Mouse (Mus musculus) liver, embryonic 11.5 days (tissue): ENCODE measurements around the gene Tnfaip6. TPM values are rescaled to one million over a fixed set of nuclear protein-coding genes. Genes with fewer than 3 reads are reported as not detected.

Source experiments
- ATAC-seq: fragments of 200-750 bp; cut with Nextera tagmentation; replicated peaks from 2 replicates; pipeline ENCODE4 v1.8.0; 2017; ENCODE audit warnings: moderate number of reproducible peaks, mild to moderate bottlenecking, moderate TSS enrichment, moderate library complexity; ENCODE audit not compliant: low FRiP score
- DNase-seq: peaks from one replicate; pipeline ENCODE4 v3.0.0-alpha.2; 2017; ENCODE audit warnings: low spot score
- H3K27ac ChIP-seq: fragments of 300-500 bp; sonication (generic); 2 replicates; pipeline ENCODE4 v1.5.1; 2014; ENCODE audit warnings: mild to moderate bottlenecking, low read depth, low read length, control low read depth
- H3K27me3 ChIP-seq: fragments of 300-500 bp; sonication (generic); replicated peaks from 2 replicates; pipeline ENCODE4 v1.6.1; 2014; ENCODE audit warnings: low read length, mixed read lengths; ENCODE audit not compliant: control insufficient read depth, insufficient read depth
- H3K36me3 ChIP-seq: fragments of 300-500 bp; sonication (generic); 2 replicates; pipeline ENCODE4 v1.6.1; 2014; ENCODE audit warnings: mild to moderate bottlenecking, low read length, moderate library complexity, mixed read lengths; ENCODE audit not compliant: control insufficient read depth, insufficient read depth
- H3K4me1 ChIP-seq: fragments of 300-500 bp; sonication (generic); replicated peaks from 2 replicates; pipeline ENCODE4 v1.6.1; 2014; ENCODE audit warnings: low read length, mixed read lengths; ENCODE audit not compliant: control insufficient read depth, insufficient read depth
- H3K4me2 ChIP-seq: fragments of 300-500 bp; sonication (generic); 2 replicates; pipeline ENCODE4 v1.6.1; 2014; ENCODE audit warnings: mild to moderate bottlenecking, control low read depth, moderate library complexity
- H3K4me3 ChIP-seq: fragments of 300-500 bp; sonication (generic); 2 replicates; pipeline ENCODE4 v1.5.1; 2014; ENCODE audit warnings: low read depth, low read length, control low read depth
- H3K9ac ChIP-seq: fragments of 300-500 bp; sonication (generic); 2 replicates; pipeline ENCODE4 v1.6.1; 2014; ENCODE audit warnings: low read depth, low read length, control low read depth
- H3K9me3 ChIP-seq: fragments of 300-500 bp; sonication (generic); 2 replicates; pipeline ENCODE4 v1.6.1; 2016; ENCODE audit warnings: low read length, inconsistent platforms, mixed read lengths; ENCODE audit not compliant: control insufficient read depth
- WGBS: fragments of 180-500 bp; shearing (Covaris S2); extraction: QIAGEN DNeasy Blood & Tissue Kit; methylation state at CpG from one replicate; pipeline ENCODE4 v1.1.7; 2014; 5-methylcytosine and 5-hydroxymethylcytosine counted together
- polyA plus RNA-seq: library from polyadenylated mRNA; unstranded; fragments of >200 nt; fragmentation: Nextera tagmentation; extraction: Ambion mirVana; gene quantifications from 2 replicates; pipeline ENCODE4 v1.2.1, GENCODE M21; 2014

The Tnfaip6 gene
- polyA plus RNA-seq, 1 experiment from 2014 or later = 1.9 TPM

- Histone ChIP-seq H3K4me1 (no peaks in the 10 kb centered on the region), H3K27me3 (no peaks in the 10 kb centered on the region), H3K9me3 (no peaks in the 10 kb centered on the region), H3K4me3 (no peak overlapping the region), H3K36me3 (no peaks in the 10 kb centered on the region), H3K9ac (no peak overlapping the region), H3K27ac (no peak overlapping the region), H3K4me2 (no peak overlapping the region)
- no peak for ATAC-seq
- DNase-seq = no peak
Observed at GRCm38 (mm10) chr2:52057681-52058080, 19.9 kb downstream of the Tnfaip6 start.

DNA sequence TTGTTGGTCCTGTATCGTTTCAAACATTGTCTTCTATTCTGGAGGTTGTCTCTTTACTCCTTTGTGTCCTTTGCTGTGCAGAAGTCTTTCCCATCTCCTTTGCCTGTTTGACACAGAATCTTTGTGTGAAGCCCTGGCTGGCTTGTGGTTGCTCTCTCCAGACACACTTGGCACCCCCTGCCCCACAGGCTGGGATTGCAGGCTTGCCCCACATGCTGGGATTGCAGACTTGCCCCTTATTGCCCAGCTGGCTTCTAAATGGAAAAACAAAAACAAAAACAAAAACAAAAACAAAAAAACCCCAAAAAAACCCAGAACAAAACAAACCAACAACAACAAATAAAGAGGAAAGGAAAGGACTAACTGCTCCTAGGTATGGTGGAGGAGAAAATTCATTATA, 30.8 kb downstream of the Tnfaip6 start:
- Histone ChIP-seq H3K4me2 (no peak overlapping the region), H3K4me3 (no peak overlapping the region), H3K4me1 (peaks cover 3% of the 10 kb centered on the region), H3K9ac (no peak overlapping the region), H3K27me3 (no peaks in the 10 kb centered on the region), H3K27ac (no peak overlapping the region), H3K36me3 (no peaks in the 10 kb centered on the region), H3K9me3 (no peaks in the 10 kb centered on the region)
- no peak for DNase-seq
- 77% methylated on average over 1 of the region's 1 CpGs for WGBS
- no peak for ATAC-seq

GRCm38 (mm10) chr2:52070816-52071215, 33.0 kb downstream of the Tnfaip6 start:
- ATAC-seq = no peak
- Histone ChIP-seq H3K36me3 (peaks cover 7% of the 10 kb centered on the region; the same call in 1 of the 2 replicates), H3K27ac (no peak overlapping the region), H3K4me2 (no peak overlapping the region), H3K9ac (no peak overlapping the region), H3K9me3 (no peaks in the 10 kb centered on the region), H3K4me3 (no peak overlapping the region), H3K27me3 (no peaks in the 10 kb centered on the region), H3K4me1 (peaks cover 6% of the 10 kb centered on the region)
- 85% methylated on average over 5 of the region's 5 CpGs for WGBS
- DNase-seq = no peak

GRCm38 (mm10) chr2:52071241-52071991, 33.6 kb downstream of the Tnfaip6 start:
- Histone ChIP-seq H3K36me3 (peaks cover 11% of the 10 kb centered on the region; the same call in 1 of the 2 replicates), H3K27me3 (no peaks in the 10 kb centered on the region), H3K4me1 (peaks cover 6% of the 10 kb centered on the region), H3K9me3 (no peaks in the 10 kb centered on the region), H3K4me2 (peak overlapping the region; percentile 84), H3K4me3 (no peak overlapping the region), H3K9ac (no peak overlapping the region), H3K27ac (no peak overlapping the region)
- ATAC-seq (no peak), DNase-seq (no peak)
- WGBS = 59% methylated on average over 13 of the region's 13 CpGs

DNA sequence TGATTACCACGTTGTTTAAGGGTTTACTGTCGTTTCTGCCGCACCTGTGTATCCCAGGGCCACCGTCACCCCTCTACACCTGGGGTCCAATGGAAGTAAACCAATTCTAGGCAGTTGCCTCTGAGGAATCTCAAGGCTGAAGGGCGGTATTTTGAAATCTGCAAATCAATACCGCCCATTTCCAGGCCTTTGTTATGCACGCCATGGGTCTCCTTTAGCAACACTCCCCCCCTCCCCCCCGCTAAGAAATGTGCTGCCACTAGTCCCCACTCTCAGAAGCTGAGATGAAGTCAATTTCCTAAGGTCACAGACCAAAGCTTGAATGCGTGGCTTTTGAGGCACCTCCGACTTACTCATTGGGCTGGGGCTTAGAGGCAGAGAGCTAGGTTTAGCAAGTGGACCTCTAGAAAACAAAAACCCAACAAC, 34.3 kb downstream of the Tnfaip6 start:
- peaks cover 13% of the 10 kb centered on the region for H3K36me3 ChIP-seq
- peaks cover 6% of the 10 kb centered on the region for H3K4me1 ChIP-seq
- DNase-seq (no peak), ATAC-seq (peak; percentile 25)
- peak overlapping the region; percentile 99 for H3K9ac ChIP-seq
- no peaks in the 10 kb centered on the region for H3K9me3 ChIP-seq
- H3K27ac ChIP-seq = peak overlapping the region; percentile 87; the same call in 1 of the 2 replicates
- no peaks in the 10 kb centered on the region for H3K27me3 ChIP-seq
- peak overlapping the region; percentile 99 for H3K4me3 ChIP-seq
- H3K4me2 ChIP-seq = peak overlapping the region; percentile 84
- whole genome bisulfite sequencing = 9% methylated on average over 10 of the region's 10 CpGs

DNA sequence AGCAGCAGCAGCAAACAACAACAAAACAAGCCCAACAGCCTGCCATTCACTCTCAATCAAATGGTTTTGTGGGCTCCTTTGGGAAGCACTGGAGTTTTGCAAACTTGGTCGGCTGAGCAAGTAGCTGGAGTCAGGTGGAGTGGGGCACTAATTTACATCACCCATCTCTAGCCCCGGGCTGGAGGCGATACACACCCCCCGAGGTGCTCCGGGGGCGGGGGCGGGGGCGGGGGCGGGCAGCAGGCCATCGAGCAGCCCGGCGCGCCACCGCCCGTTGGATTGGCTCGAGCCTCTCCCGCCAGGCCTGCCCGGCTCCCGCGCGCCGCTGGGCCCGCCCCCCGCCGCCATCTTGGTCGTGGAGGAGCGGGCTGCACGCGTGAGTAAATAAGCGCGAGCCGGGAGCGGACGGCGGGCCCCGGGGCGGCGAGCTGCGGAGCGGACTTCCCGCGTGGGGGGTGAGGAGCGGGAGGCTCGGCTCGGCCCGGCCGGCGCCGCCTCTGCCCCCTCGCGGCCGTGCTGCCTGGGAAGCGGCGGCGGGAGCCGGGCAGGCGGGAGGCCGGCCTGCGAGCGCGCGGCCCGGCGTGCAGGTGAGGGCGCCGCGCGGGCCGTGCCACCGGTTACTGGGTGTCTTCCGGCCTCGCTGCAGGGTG, 34.8 kb downstream of the Tnfaip6 start, which contains the start of gene Rif1:
Gene Rif1, plus strand, starts transcription at position 342 of the 650 bp plus-strand sequence.
- DNase-seq (peak; percentile 91), ATAC-seq (peak; percentile 95)
- Histone ChIP-seq H3K9me3 (no peaks in the 10 kb centered on the region), H3K27me3 (no peaks in the 10 kb centered on the region), H3K4me3 (peak within 1 kb of the TSS; percentile 99), H3K4me2 (peak within 1 kb of the TSS; percentile 84), H3K9ac (peak within 1 kb of the TSS; percentile 99), H3K36me3 (peaks cover 18% of the 10 kb centered on the region), H3K27ac (peak within 1 kb of the TSS; percentile 87), H3K4me1 (peaks cover 6% of the 10 kb centered on the region)
- WGBS = under 1% methylated on average over 57 of the region's 72 CpGs

DNA sequence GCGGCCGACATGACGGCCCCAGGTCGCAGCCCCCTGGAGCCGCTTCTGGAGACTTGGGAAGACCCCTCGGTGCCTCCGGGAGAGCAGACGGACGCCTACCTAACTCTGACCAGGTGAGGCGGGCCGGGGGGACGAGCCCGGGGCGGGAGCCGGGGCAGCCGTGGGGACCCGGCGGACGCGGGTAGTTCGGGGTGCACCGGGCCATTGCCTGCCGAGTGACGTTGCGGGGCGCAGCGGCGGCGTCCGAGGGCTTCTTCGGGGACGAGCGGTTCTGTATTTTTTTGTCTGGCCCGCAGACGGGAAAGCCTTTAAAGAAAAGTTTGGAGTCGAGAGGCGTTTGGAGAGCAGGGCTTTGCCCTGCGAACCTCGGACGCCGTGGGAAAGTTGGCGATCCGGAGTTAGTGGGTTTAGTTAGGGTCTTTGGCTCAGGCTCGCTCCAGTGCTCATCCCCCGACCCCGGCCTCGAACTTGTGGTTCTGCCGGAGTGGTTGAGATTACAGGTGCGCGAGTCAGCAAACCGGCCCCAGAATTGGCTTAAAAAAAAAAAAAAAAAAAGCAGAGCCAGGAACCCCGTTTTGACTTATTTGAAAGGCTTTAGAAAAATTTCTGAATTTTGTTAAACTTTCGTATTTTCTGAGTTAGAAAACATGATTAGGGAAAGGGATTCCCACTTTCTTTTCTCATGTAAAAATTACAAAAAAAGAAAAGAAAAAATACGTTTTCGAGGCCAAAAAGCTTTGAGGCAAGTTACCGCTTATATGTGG, 35.5 kb downstream of the Tnfaip6 start:
- WGBS = 1% methylated on average over 54 of the region's 56 CpGs
- H3K9me3 ChIP-seq = no peaks in the 10 kb centered on the region
- no peaks in the 10 kb centered on the region for H3K27me3 ChIP-seq
- H3K4me2 ChIP-seq = peak overlapping the region; percentile 84
- H3K9ac ChIP-seq = peak overlapping the region; percentile 99
- peak overlapping the region; percentile 87 for H3K27ac ChIP-seq
- DNase-seq = no peak
- peaks cover 21% of the 10 kb centered on the region for H3K36me3 ChIP-seq
- H3K4me3 ChIP-seq = peak overlapping the region; percentile 99
- peak; percentile 56 for ATAC-seq
- H3K4me1 ChIP-seq = peaks cover 6% of the 10 kb centered on the region

GRCm38 (mm10) chr2:52078666-52079065, 40.9 kb downstream of the Tnfaip6 start:
- Histone ChIP-seq H3K4me2 (no peak overlapping the region), H3K9me3 (no peaks in the 10 kb centered on the region), H3K27ac (no peak overlapping the region), H3K27me3 (no peaks in the 10 kb centered on the region), H3K4me3 (no peak overlapping the region), H3K36me3 (peaks cover 45% of the 10 kb centered on the region), H3K4me1 (0 out of 2 replicates have a peak, but pooled peaks cover 2% of the 10 kb centered on the region), H3K9ac (no peak overlapping the region)
- 91% methylated on average over 2 of the region's 2 CpGs for WGBS
- ATAC-seq (no peak), DNase-seq (no peak)
